Mouse (Mus musculus): ENCODE measurements around the gene Rab5b.
"Not testable (repeated sequence)": the region's sequence is repeated elsewhere in the genome, so short reads cannot be mapped to it uniquely, and the experiment has no call there.

Gene Rab5b

DNA sequence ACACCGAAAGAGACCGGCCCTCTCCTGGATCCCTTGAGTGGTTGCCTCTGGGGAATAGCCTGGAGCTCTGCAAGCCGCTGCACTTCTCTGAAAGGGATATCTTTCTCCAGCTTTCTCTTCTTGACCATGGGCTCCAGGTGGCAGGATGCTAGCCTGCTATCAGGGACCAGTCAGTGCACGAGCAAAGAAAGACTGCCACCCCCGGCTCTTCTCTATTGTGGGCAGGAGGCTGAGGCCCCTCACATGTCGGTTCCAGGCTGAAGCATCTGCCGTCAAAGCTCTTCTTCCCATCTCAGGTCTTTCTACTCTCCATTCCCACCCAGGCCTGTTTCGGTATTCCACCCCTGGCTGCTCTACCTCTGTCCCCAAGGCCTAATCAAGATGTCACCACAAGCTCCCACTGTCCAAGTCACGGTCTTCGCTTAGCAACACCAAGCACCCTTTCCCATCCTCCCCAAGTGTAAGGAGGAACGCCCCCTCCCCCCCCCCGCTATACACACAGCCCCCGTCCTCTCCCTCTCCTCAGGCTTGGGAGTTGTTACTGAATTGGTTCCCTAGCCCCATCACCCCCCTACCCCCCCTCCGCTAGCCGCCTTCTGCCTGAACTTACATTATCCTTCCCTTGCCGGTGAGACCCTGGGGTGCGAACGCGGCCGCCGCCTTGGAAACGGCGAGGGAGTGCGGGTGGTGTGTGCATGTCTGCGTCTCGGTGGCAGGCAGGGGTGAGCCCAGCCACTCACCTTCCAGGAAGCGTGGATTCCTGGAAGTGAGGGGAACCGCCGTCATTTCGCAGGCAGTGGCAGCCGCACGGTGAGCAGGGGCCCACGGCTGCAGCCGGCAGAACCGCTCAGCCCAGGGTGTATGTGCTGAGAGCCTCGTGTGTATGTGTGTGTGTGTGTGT lies 50.7 kb downstream of the Rab5b start, which contains the start of gene Ikzf4:
TSS of gene Ikzf4 (minus strand) at position 881 of the 901 bp plus-strand sequence.
- DNase-seq (ENCODE audit: extremely low read depth, low read depth) = no peak

GRCm38 (mm10) chr10:128642749-128643148 lies 53.3 kb downstream of the Rab5b start:
- no peak for DNase-seq (ENCODE audit: extremely low read depth, low read depth)

DNA sequence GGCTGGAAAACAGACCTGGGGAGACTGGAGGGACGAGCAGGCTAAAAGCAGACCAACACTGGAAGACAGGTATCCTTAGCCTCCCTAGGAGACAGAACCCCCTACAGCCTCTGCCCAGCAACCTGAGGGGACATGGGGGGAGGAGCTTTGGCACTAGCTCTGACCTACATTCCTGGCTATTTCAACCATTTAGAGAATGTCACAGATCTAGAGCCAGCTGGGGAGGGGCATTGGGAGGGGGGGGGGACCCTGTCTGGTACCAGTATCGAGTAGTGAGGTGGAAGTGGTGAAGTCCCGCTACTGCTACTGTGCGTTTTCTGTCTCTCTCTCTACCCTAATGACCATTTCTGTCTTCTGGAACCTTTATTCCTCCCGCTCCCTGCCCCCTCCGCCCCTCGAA lies 54.2 kb downstream of the Rab5b start:
- DNase-seq (ENCODE audit: extremely low read depth, low read depth) = no peak

DNA sequence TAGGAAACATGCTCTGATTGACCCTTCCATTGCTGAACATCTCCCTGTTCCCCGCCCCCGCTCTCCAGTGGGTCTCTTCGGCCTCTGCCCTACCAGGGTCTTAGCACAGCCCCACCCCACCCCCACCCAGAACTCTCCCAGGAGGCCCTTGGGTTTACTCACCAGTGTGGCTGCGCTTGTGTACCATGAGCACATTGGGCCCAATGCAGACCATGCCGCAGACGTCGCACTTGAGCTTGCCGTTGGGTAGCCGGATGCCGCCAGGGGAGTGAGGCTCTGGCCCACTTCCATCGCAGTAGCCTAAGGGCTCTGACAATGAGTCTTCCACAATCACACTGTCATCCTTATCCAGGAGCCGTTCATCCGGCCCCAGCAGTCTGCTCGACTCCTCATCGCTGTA lies 55.2 kb downstream of the Rab5b start:
- no peak for DNase-seq (ENCODE audit: extremely low read depth, low read depth)

DNA sequence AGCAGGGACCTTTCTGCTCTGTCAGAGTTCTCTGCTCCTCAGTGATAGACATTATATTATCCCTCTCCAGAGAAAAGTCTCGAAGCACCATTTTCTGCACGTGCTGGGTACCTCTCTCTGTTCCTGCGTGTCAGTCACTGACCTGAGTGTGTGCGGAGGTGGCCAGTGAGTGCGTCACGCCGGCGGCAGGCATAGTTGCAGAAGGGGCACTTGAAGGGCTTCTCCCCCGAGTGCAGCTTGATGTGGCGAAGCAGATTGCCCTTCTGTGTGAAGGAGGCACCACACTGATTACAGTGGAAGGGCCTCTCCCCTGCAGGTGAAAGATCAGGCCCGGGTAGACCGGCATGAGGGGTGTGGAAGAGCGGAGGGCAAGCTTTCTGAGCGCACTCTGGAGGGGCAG lies 56.1 kb downstream of the Rab5b start:
- no peak for DNase-seq (ENCODE audit: extremely low read depth, low read depth)

- no peak for DNase-seq (ENCODE audit: extremely low read depth, low read depth)
These were observed 59.1 kb downstream of the Rab5b start for GRCm38 (mm10) chr10:128637011-128637410.

GRCm38 (mm10) chr10:128636561-128636960 lies 59.5 kb downstream of the Rab5b start:
- DNase-seq (ENCODE audit: extremely low read depth, low read depth) = no peak

GRCm38 (mm10) chr10:128635697-128636096 lies 60.4 kb downstream of the Rab5b start:
- DNase-seq (ENCODE audit: extremely low read depth, low read depth) = no peak

GRCm38 (mm10) chr10:128631571-128631970 lies 64.5 kb downstream of the Rab5b start:
- no peak for DNase-seq (ENCODE audit: extremely low read depth, low read depth)

DNA sequence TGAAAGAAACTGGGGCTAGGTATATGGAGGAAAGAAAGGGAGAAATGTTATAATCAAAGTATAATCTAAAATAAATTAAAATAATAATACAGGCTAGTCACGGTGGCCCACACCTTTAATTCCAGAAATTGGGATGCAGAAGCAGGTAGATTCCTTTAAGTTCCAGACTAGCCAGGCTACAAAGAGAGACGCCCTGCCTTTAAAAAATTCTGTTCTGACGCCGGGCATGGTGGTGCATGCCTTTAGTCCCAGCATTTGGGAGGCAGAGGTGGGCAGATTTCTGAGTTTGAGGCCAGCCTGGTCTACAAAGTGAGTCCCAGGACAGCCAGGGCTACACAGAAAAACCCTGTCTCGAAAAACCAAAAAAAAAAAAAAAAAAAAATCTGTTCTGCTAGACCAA lies 65.8 kb downstream of the Rab5b start:
- DNase-seq (ENCODE audit: extremely low read depth, low read depth) = not testable (repeated sequence)

- DNase-seq (ENCODE audit: extremely low read depth, low read depth) = no peak
These were observed 66.3 kb downstream of the Rab5b start for GRCm38 (mm10) chr10:128629746-128630145.

- DNase-seq (ENCODE audit: extremely low read depth, low read depth) = no peak
These were observed 68.4 kb downstream of the Rab5b start for GRCm38 (mm10) chr10:128627398-128628317.
